Mouse (Mus musculus) hindbrain, embryonic 12.5 days (tissue): Measurements from ENCODE around the gene Akr1c18. TPM values are rescaled to one million over a fixed set of nuclear protein-coding genes. Genes with fewer than 3 reads are reported as not detected.

Source experiments
- polyA plus RNA-seq: library from polyadenylated mRNA; unstranded; fragments of >200 nt; fragmentation: Nextera tagmentation; extraction: Ambion mirVana; gene quantifications from 2 replicates; pipeline ENCODE4 v1.2.1, GENCODE M21; 2016

The Akr1c18 gene
- polyA plus RNA-seq, 1 experiment from 2014 or later, result not detected

Other genes starting within 250 kb of the Akr1c18 start
- gene Net1, start 232.4 kb downstream of the Akr1c18 start, polyA plus RNA-seq, result 38.0 and 56.8 TPM in 2 replicates
- gene Tubal3, start 232.4 kb downstream of the Akr1c18 start, polyA plus RNA-seq, result not detected in 2 replicates
- gene Ucn3, start 205.3 kb downstream of the Akr1c18 start, polyA plus RNA-seq, result not detected in 2 replicates
- gene Akr1c14, start 101.6 kb downstream of the Akr1c18 start, polyA plus RNA-seq, result 0.25 and 0.34 TPM in 2 replicates
- 2.0 and 2.1 TPM in 2 replicates for gene Akr1c13, start 40.5 kb upstream of the Akr1c18 start, polyA plus RNA-seq
- gene Akr1c19, start 78.0 kb upstream of the Akr1c18 start, polyA plus RNA-seq, result 1.3 and 2.2 TPM in 2 replicates
- 0.25 TPM in 1 of 2 replicates, not detected in the other for gene Akr1c12, start 128.8 kb upstream of the Akr1c18 start, polyA plus RNA-seq